In the genomic region with DNA sequence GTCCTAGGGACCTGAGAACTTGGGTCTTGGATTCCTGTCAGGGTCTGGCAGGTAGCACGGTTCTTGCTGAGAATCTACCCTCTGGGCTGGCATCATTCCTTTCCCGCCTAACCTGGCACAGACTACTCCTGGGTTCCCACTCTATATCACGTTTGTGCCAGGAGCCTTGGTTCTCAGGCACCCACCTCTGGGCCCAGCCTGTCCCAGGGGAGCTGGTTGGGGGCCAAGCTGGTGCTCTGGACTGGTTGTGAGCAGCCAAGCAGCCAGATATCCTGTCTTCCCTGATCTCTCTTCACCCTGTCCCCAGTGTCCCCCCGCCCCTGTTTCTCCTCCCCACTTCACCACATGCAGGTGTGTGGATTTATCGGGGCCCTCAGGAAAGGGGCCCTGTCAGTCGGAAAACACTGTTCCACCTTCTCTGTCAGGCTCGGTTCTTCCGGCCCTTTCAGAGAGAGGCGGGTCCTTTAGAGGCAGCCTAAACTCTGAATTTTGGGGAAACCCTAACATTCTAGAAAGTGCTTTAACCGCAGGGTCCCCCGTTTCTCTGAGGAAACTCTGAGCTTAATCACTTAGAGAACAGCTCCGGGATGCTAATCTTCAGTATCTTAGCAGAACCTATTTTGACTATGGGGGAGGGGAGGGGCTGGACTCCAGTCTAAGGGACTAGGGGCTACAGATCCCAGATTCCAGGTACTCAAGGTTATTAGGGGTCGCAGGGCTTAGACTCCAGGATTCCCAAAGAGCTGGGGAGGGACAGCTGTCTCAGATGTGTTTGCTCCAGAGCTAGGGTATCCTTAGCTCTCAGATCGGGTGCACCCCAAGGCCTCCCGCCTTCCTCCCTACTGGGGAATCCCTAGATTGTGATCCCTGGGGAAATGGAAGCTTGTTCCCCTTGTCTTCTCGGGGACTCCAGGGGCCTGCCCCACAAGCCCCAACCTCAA, we compare ENCODE assay signal across 8 mouse cellular contexts. TPM values are rescaled to one million over a fixed set of nuclear protein-coding genes. Genes with fewer than 3 reads are reported as not detected.
DNase-seq lines count a peak whose midpoint lies in the region; ATAC-seq and TF ChIP-seq lines count a peak whose summit lies in the region.

No protein-coding gene starts in this region.

- no peak for DNase-seq in lung, postnatal 0 days (ENCODE audit: low spot score)
- no peak for DNase-seq in lung, postnatal 14 days
- DNase-seq in thymus, adult 18-20 months = no peak
- DNase-seq in spleen, adult 12 weeks (ENCODE audit: low spot score) = no peak
- no peak for DNase-seq in testis, postnatal 14 days (ENCODE audit: low spot score)

- H3K27ac ChIP-seq in lung, postnatal 0 days (ENCODE audit: low read length) = peak overlapping the region; percentile 88
- no peak overlapping the region for H3K27ac ChIP-seq in forebrain, embryonic 12.5 days
- H3K27ac ChIP-seq in limb, embryonic 13.5 days = peak overlapping the region; percentile 56; the same call in 1 of the 2 replicates
- H3K27ac ChIP-seq in stomach, embryonic 15.5 days = peak overlapping the region; percentile 41

- 6% methylated on average over 16 of the region's 16 CpGs for WGBS in lung, postnatal 0 days
- WGBS in forebrain, embryonic 12.5 days = 11% methylated on average over 16 of the region's 16 CpGs
- WGBS in limb, embryonic 13.5 days = 7% methylated on average over 16 of the region's 16 CpGs
- 9% methylated on average over 16 of the region's 16 CpGs for WGBS in stomach, embryonic 15.5 days

- peak overlapping the region; percentile 81 for H3K4me2 ChIP-seq in lung, postnatal 0 days (replicated peaks; ENCODE audit: low read depth, low read length)
- peak overlapping the region; percentile 59 for H3K4me2 ChIP-seq in forebrain, embryonic 12.5 days
- H3K4me2 ChIP-seq in limb, embryonic 13.5 days (replicated peaks) = peak overlapping the region; percentile 88
- peak overlapping the region; percentile 89 for H3K4me2 ChIP-seq in stomach, embryonic 15.5 days

- H3K27me3 ChIP-seq in lung, postnatal 0 days (replicated peaks; ENCODE audit: insufficient read depth, low read length) = no peaks in the 10 kb centered on the region
- peaks cover 44% of the 10 kb centered on the region for H3K27me3 ChIP-seq in forebrain, embryonic 12.5 days
- 0 out of 2 replicates have a peak, but pooled peaks cover 14% of the 10 kb centered on the region for H3K27me3 ChIP-seq in limb, embryonic 13.5 days
- no peaks in the 10 kb centered on the region for H3K27me3 ChIP-seq in stomach, embryonic 15.5 days (replicated peaks)

- peaks cover 9% of the 10 kb centered on the region; the same call in 1 of the 2 replicates for H3K4me1 ChIP-seq in lung, postnatal 0 days (ENCODE audit: insufficient read depth, low read depth, low read length)
- peaks cover 19% of the 10 kb centered on the region for H3K4me1 ChIP-seq in forebrain, embryonic 12.5 days
- H3K4me1 ChIP-seq in limb, embryonic 13.5 days = peaks cover 33% of the 10 kb centered on the region
- H3K4me1 ChIP-seq in stomach, embryonic 15.5 days = peaks cover 30% of the 10 kb centered on the region

- peak overlapping the region; percentile 67 for H3K4me3 ChIP-seq in lung, postnatal 0 days (ENCODE audit: low read depth, low read length)
- peak overlapping the region; percentile 33 for H3K4me3 ChIP-seq in forebrain, embryonic 12.5 days (replicated peaks)
- H3K4me3 ChIP-seq in limb, embryonic 13.5 days = peak overlapping the region; percentile 56
- peak overlapping the region; percentile 49 for H3K4me3 ChIP-seq in stomach, embryonic 15.5 days (replicated peaks)

- H3K9me3 ChIP-seq in lung, postnatal 0 days (ENCODE audit: low read length) = no peaks in the 10 kb centered on the region
- H3K9me3 ChIP-seq in forebrain, embryonic 12.5 days = no peaks in the 10 kb centered on the region
- H3K9me3 ChIP-seq in limb, embryonic 13.5 days = no peaks in the 10 kb centered on the region
- no peaks in the 10 kb centered on the region for H3K9me3 ChIP-seq in stomach, embryonic 15.5 days

- TF ChIP-seq CTCF in lung, postnatal 0 days (IDR thresholded peaks at IDR 0.05) = no peak

- peaks cover 12% of the 10 kb centered on the region; the same call in 1 of the 2 replicates for H3K36me3 ChIP-seq in lung, postnatal 0 days (ENCODE audit: insufficient read depth, low read length)
- no peaks in the 10 kb centered on the region for H3K36me3 ChIP-seq in forebrain, embryonic 12.5 days (replicated peaks)
- peaks cover 12% of the 10 kb centered on the region for H3K36me3 ChIP-seq in limb, embryonic 13.5 days
- H3K36me3 ChIP-seq in stomach, embryonic 15.5 days = 0 out of 2 replicates have a peak, but pooled peaks cover 3% of the 10 kb centered on the region

- H3K9ac ChIP-seq in lung, postnatal 0 days (replicated peaks; ENCODE audit: low read depth) = peak overlapping the region; percentile 75
- H3K9ac ChIP-seq in forebrain, embryonic 12.5 days = peak overlapping the region; percentile 49
- peak overlapping the region; percentile 73 for H3K9ac ChIP-seq in limb, embryonic 13.5 days
- H3K9ac ChIP-seq in stomach, embryonic 15.5 days = peak overlapping the region; percentile 8; the same call in 1 of the 2 replicates

- 0 out of 2 replicates have a peak, but pooled peaks have one; percentile 22 for TF ChIP-seq EP300 in lung, postnatal 0 days (IDR thresholded peaks at IDR 0.05)

- ATAC-seq in lung, postnatal 0 days = peak; percentile 16
- peak; percentile 18; the same call in 1 of the 2 replicates for ATAC-seq in forebrain, embryonic 12.5 days (ENCODE audit: low FRiP score)
- peak; percentile 20 for ATAC-seq in limb, embryonic 13.5 days (ENCODE audit: low FRiP score, low read depth)
- no peak; the same call in 1 of the 2 replicates for ATAC-seq in stomach, embryonic 15.5 days (ENCODE audit: insufficient read depth, low FRiP score, low read depth)

RNA-seq across cellular contexts. Expression of a gene that starts 1.1 kb away (rescaled TPM):
- polyA plus RNA-seq in lung, postnatal 0 days (2015; fragmentation: Nextera tagmentation; extraction: Ambion mirVana) = 477 and 507 TPM in 2 replicates
- polyA plus RNA-seq in forebrain, embryonic 12.5 days (2016; fragmentation: Nextera tagmentation; extraction: Ambion mirVana) = 8.9 and 10.9 TPM in 2 replicates
- polyA plus RNA-seq in limb, embryonic 13.5 days (2015; fragmentation: Nextera tagmentation; extraction: Ambion mirVana) = 69.0 and 72.7 TPM in 2 replicates
- polyA plus RNA-seq in stomach, embryonic 15.5 days (2015; fragmentation: Nextera tagmentation; extraction: Ambion mirVana) = 129 and 151 TPM in 2 replicates

RNA-seq across cellular contexts. Expression of a gene that starts 19.4 kb away (rescaled TPM):
- polyA plus RNA-seq in lung, postnatal 0 days (2015; fragmentation: Nextera tagmentation; extraction: Ambion mirVana) = 113 and 116 TPM in 2 replicates
- polyA plus RNA-seq in forebrain, embryonic 12.5 days (2016; fragmentation: Nextera tagmentation; extraction: Ambion mirVana) = 45.9 and 47.3 TPM in 2 replicates
- polyA plus RNA-seq in limb, embryonic 13.5 days (2015; fragmentation: Nextera tagmentation; extraction: Ambion mirVana) = 88.6 and 88.7 TPM in 2 replicates
- 129 and 136 TPM in 2 replicates for polyA plus RNA-seq in stomach, embryonic 15.5 days (2015; fragmentation: Nextera tagmentation; extraction: Ambion mirVana)

RNA-seq across cellular contexts. Expression of a gene that starts 26.9 kb away (rescaled TPM):
- 18.4 and 23.9 TPM in 2 replicates for polyA plus RNA-seq in lung, postnatal 0 days (2015; fragmentation: Nextera tagmentation; extraction: Ambion mirVana)
- polyA plus RNA-seq in forebrain, embryonic 12.5 days (2016; fragmentation: Nextera tagmentation; extraction: Ambion mirVana) = 0.47 and 0.56 TPM in 2 replicates
- polyA plus RNA-seq in limb, embryonic 13.5 days (2015; fragmentation: Nextera tagmentation; extraction: Ambion mirVana) = 4.2 and 4.9 TPM in 2 replicates
- polyA plus RNA-seq in stomach, embryonic 15.5 days (2015; fragmentation: Nextera tagmentation; extraction: Ambion mirVana) = 24.3 and 24.6 TPM in 2 replicates

RNA-seq across cellular contexts. Expression of a gene that starts 52.9 kb away (rescaled TPM):
- polyA plus RNA-seq in lung, postnatal 0 days (2015; fragmentation: Nextera tagmentation; extraction: Ambion mirVana) = 8.3 and 20.0 TPM in 2 replicates
- 0.62 and 0.96 TPM in 2 replicates for polyA plus RNA-seq in forebrain, embryonic 12.5 days (2016; fragmentation: Nextera tagmentation; extraction: Ambion mirVana)
- 1.5 and 2.0 TPM in 2 replicates for polyA plus RNA-seq in limb, embryonic 13.5 days (2015; fragmentation: Nextera tagmentation; extraction: Ambion mirVana)
- polyA plus RNA-seq in stomach, embryonic 15.5 days (2015; fragmentation: Nextera tagmentation; extraction: Ambion mirVana) = 8.9 and 10.4 TPM in 2 replicates

RNA-seq across cellular contexts. Expression of a gene that starts 54.5 kb away (rescaled TPM):
- 60.8 and 62.4 TPM in 2 replicates for polyA plus RNA-seq in lung, postnatal 0 days (2015; fragmentation: Nextera tagmentation; extraction: Ambion mirVana)
- polyA plus RNA-seq in forebrain, embryonic 12.5 days (2016; fragmentation: Nextera tagmentation; extraction: Ambion mirVana) = 136 and 149 TPM in 2 replicates
- polyA plus RNA-seq in limb, embryonic 13.5 days (2015; fragmentation: Nextera tagmentation; extraction: Ambion mirVana) = 126 and 133 TPM in 2 replicates
- 161 and 181 TPM in 2 replicates for polyA plus RNA-seq in stomach, embryonic 15.5 days (2015; fragmentation: Nextera tagmentation; extraction: Ambion mirVana)

Comparison
In these comparisons a context has a peak if more than half of its experiments do, and no peak if none do; other contexts are left out.
1. H3K9ac ChIP-seq: peak in every context shown above with its lines; median percentile 75 in lung, postnatal 0 days; 73 in limb, embryonic 13.5 days; 49 in forebrain, embryonic 12.5 days; 8 in stomach, embryonic 15.5 days.